Mouse (Mus musculus) embryonic fibroblast, embryonic 13.5 days (primary cell): ENCODE measurements around the gene Rybp. TPM values are rescaled to one million over a fixed set of nuclear protein-coding genes. Genes with fewer than 3 reads are reported as not detected.

Experiments used
- H3K27ac ChIP-seq: 2 replicates; pipeline ENCODE4 v1.5.1; 2012; ENCODE audit warnings: low read length, control low read depth, inconsistent platforms; ENCODE audit not compliant: insufficient read depth
- H3K4me1 ChIP-seq: 2 replicates; pipeline ENCODE4 v1.6.1; 2011; ENCODE audit warnings: low read length; ENCODE audit not compliant: control insufficient read depth, insufficient read depth
- H3K4me3 ChIP-seq: 2 replicates; pipeline ENCODE4 v1.5.1; 2011; ENCODE audit warnings: mild to moderate bottlenecking, control low read depth, low read length; ENCODE audit not compliant: insufficient read depth
- CTCF ChIP-seq: IDR thresholded peaks from 2 replicates; pipeline ENCODE4 v1.5.1; 2011; ENCODE audit warnings: mild to moderate bottlenecking, control low read depth, low read length, moderate library complexity, borderline replicate concordance; ENCODE audit not compliant: insufficient read depth
- POLR2A ChIP-seq: IDR thresholded peaks from 2 replicates; pipeline ENCODE4 v1.6.1; 2011; ENCODE audit warnings: low read depth, mild to moderate bottlenecking, control low read depth, low read length, moderate library complexity
- polyA plus RNA-seq: library from polyadenylated mRNA; stranded (reverse); fragments of >200 nt; gene quantifications from 2 replicates; pipeline ENCODE4 v1.2.4, GENCODE M21; 2011; ENCODE audit warnings: low read depth; ENCODE audit not compliant: missing spikeins, insufficient read length

Gene Rybp
- polyA plus RNA-seq, 1 experiment, result 51.8 TPM

DNA sequence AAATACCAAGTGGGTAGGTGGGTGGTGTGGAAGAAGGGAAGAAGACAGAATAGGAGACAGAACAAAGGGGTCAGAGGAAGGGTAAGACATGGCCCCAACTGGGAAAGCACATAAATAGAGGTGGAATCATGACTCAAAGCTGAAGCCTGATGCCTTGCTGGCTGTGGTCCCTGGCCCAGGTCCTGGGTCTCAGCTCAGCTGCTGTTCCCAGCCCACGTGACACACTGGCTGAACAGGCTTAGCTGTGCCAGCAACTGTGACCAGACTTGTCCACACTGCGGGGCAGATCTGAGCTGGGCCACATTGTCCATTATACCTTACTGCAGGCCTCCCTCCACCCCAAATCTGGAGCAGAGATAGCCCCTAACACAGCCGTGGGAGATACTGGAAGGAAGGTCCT lies 103.9 kb downstream of the Rybp start:
- no peak overlapping the region for H3K4me3 ChIP-seq
- no peaks in the 10 kb centered on the region for H3K4me1 ChIP-seq
- H3K27ac ChIP-seq, result no peak overlapping the region
- no peak for TF ChIP-seq POLR2A
- no peak for TF ChIP-seq CTCF

DNA sequence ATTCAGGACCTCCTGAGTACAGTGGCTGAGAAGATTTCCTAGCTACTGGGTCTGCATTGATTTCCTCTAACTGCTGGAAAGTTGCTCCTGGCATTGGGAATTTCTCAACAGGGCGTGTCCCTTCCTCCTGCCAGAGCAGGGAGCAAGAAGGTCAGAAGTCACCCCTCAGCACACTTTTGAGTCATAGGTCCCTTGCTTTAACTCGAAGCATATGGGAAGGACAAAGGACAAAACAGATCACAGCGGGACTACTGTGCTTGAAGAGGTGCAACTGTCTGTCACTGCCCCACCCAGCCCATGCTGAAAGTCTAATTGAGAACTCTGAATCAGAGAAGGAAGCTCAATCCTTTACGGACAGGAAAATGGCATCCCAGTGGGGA lies 106.4 kb downstream of the Rybp start:
- no peak overlapping the region for H3K4me3 ChIP-seq
- TF ChIP-seq CTCF (no peak), POLR2A (no peak)
- no peaks in the 10 kb centered on the region for H3K4me1 ChIP-seq
- no peak overlapping the region for H3K27ac ChIP-seq

- TF ChIP-seq POLR2A (no peak), CTCF (no peak)
- no peak overlapping the region for H3K4me3 ChIP-seq
- no peak overlapping the region for H3K27ac ChIP-seq
- no peaks in the 10 kb centered on the region for H3K4me1 ChIP-seq
Measured at GRCm38 (mm10) chr6:100180213-100180882, 106.9 kb downstream of the Rybp start.

GRCm38 (mm10) chr6:100178830-100179229 lies 108.5 kb downstream of the Rybp start:
- Histone ChIP-seq H3K4me3 (no peak overlapping the region), H3K4me1 (no peaks in the 10 kb centered on the region), H3K27ac (no peak overlapping the region)
- TF ChIP-seq POLR2A (no peak), CTCF (no peak)
